Mouse (Mus musculus) MEL (cell line): ENCODE data around the gene Dnah14. TPM values are rescaled to one million over a fixed set of nuclear protein-coding genes. Genes with fewer than 3 reads are reported as not detected.

Experiments used
- DNase-seq: peaks from one replicate; pipeline ENCODE4 v3.0.0; 2011; ENCODE audit warnings: low read depth, low spot score
- H3K27ac ChIP-seq: 2 replicates; pipeline ENCODE4 v1.5.1; 2012; ENCODE audit warnings: low read depth, mild to moderate bottlenecking, control low read depth, low read length, moderate library complexity; ENCODE audit not compliant: control insufficient read depth
- H3K27me3 ChIP-seq, 2 experiments: fragments of 150-350 bp in 1 of 2; sonication (generic) in 1 of 2; 2 replicates each; pipeline ENCODE4 v1.6.1; 2012; ENCODE audit warnings: low read length in 2 of 2, mild to moderate bottlenecking in 2 of 2, improper control_type of control experiment in 1 of 2, moderate library complexity in 1 of 2; ENCODE audit not compliant: insufficient read depth in 2 of 2, control insufficient read depth in 1 of 2
- H3K36me3 ChIP-seq, 2 experiments: 2 replicates each; pipeline ENCODE4 v1.6.1; 2012 to 2014; ENCODE audit warnings: low read length in 2 of 2, improper control_type of control experiment in 1 of 2, inconsistent platforms in 1 of 2, mild to moderate bottlenecking in 1 of 2; ENCODE audit not compliant: insufficient read depth in 2 of 2, control insufficient read depth in 1 of 2
- H3K4me1 ChIP-seq, 2 experiments: fragments of 150-350 bp in 1 of 2; sonication (generic) in 1 of 2; 2 replicates each; pipeline ENCODE4 v1.6.1; 2012; ENCODE audit warnings: low read length in 2 of 2, improper control_type of control experiment in 1 of 2, mild to moderate bottlenecking in 1 of 2; ENCODE audit not compliant: insufficient read depth in 2 of 2, control insufficient read depth in 1 of 2
- H3K4me3 ChIP-seq, 2 experiments: fragments of 150-350 bp in 1 of 2; sonication (generic) in 1 of 2; 2 replicates each; pipeline ENCODE4 v1.5.1; 2012; ENCODE audit warnings: low read depth in 2 of 2, low read length in 2 of 2, mild to moderate bottlenecking in 2 of 2, moderate library complexity in 2 of 2, control low read depth in 1 of 2, improper control_type of control experiment in 1 of 2; ENCODE audit not compliant: control insufficient read depth in 1 of 2, insufficient read depth in 1 of 2
- H3K79me2 ChIP-seq: 2 replicates; pipeline ENCODE4 v1.6.1; 2012; ENCODE audit warnings: mild to moderate bottlenecking, low read length, moderate library complexity; ENCODE audit not compliant: control insufficient read depth, poor library complexity, insufficient read depth
- H3K9ac ChIP-seq: 2 replicates; pipeline ENCODE4 v1.6.1; 2012; ENCODE audit warnings: low read depth, mild to moderate bottlenecking, control low read depth, low read length, moderate library complexity; ENCODE audit not compliant: control insufficient read depth, poor library complexity, severe bottlenecking
- H3K9me3 ChIP-seq: fragments of 150-350 bp; sonication (generic); replicated peaks from 2 replicates; pipeline ENCODE4 v1.6.1; 2012; ENCODE audit warnings: mild to moderate bottlenecking, low read length, improper control_type of control experiment, moderate library complexity; ENCODE audit not compliant: insufficient read depth
- BHLHE40 ChIP-seq: IDR thresholded peaks from 2 replicates; pipeline ENCODE4 v1.6.1; 2012; ENCODE audit warnings: low read depth, mild to moderate bottlenecking, inconsistent platforms, low read length, improper control_type of control experiment, borderline replicate concordance
- CHD1 ChIP-seq: IDR thresholded peaks from 2 replicates; pipeline ENCODE4 v1.6.1; 2012; ENCODE audit warnings: low read depth, mild to moderate bottlenecking, inconsistent platforms, low read length, improper control_type of control experiment
- CHD2 ChIP-seq: IDR thresholded peaks from 2 replicates; pipeline ENCODE4 v1.6.1; 2011; ENCODE audit warnings: low read length, improper control_type of control experiment
- CTCF ChIP-seq, 3 experiments: IDR thresholded peaks in 2 of 3; conservative IDR thresholded peaks in 1 of 3; 2 replicates each; pipeline ENCODE4 v1.5.1; 2011 to 2012; ENCODE audit warnings: low read length in 3 of 3, low read depth in 2 of 3, mild to moderate bottlenecking in 2 of 3, improper control_type of control experiment in 1 of 3, inconsistent platforms in 1 of 3, mixed read lengths in 1 of 3, moderate library complexity in 1 of 3; ENCODE audit not compliant: control insufficient read depth in 1 of 3, insufficient read depth in 1 of 3, poor library complexity in 1 of 3, severe bottlenecking in 1 of 3
- E2F4 ChIP-seq: IDR thresholded peaks from 2 replicates; pipeline ENCODE4 v1.6.1; 2011; ENCODE audit warnings: low read depth, low read length, improper control_type of control experiment, borderline replicate concordance
- ELF1 ChIP-seq: IDR thresholded peaks from 2 replicates; pipeline ENCODE4 v1.6.1; 2014; ENCODE audit warnings: low read depth, mild to moderate bottlenecking, inconsistent platforms, low read length, improper control_type of control experiment, moderate library complexity
- EP300 ChIP-seq, 2 experiments: IDR thresholded peaks; 2 replicates each; pipeline ENCODE4 v1.6.1; 2011; ENCODE audit warnings: improper control_type of control experiment in 2 of 2, low read length in 2 of 2, low read depth in 1 of 2, mild to moderate bottlenecking in 1 of 2
- ETS1 ChIP-seq: IDR thresholded peaks from 2 replicates; pipeline ENCODE4 v1.6.1; 2012; ENCODE audit warnings: low read depth, mild to moderate bottlenecking, inconsistent platforms, low read length, improper control_type of control experiment, moderate library complexity
- GABPA ChIP-seq: IDR thresholded peaks from 2 replicates; pipeline ENCODE4 v1.6.1; 2012; ENCODE audit warnings: low read depth, mild to moderate bottlenecking, inconsistent platforms, low read length, improper control_type of control experiment, moderate library complexity
- GATA1 ChIP-seq: IDR thresholded peaks from 2 replicates; pipeline ENCODE4 v1.6.1; 2011; ENCODE audit warnings: low read depth, low read length, improper control_type of control experiment
- HCFC1 ChIP-seq: IDR thresholded peaks from 2 replicates; pipeline ENCODE4 v1.6.1; 2012; ENCODE audit warnings: low read depth, mild to moderate bottlenecking, inconsistent platforms, low read length, improper control_type of control experiment, moderate library complexity
- KAT2A ChIP-seq: conservative IDR thresholded peaks from 2 replicates; pipeline ENCODE4 v1.6.1; 2012; ENCODE audit warnings: low read depth, low read length, improper control_type of control experiment, inconsistent platforms
- MAFK ChIP-seq: IDR thresholded peaks from 2 replicates; pipeline ENCODE4 v1.6.1; 2011; ENCODE audit warnings: low read depth, mild to moderate bottlenecking, low read length, improper control_type of control experiment, borderline replicate concordance
- MAX ChIP-seq: IDR thresholded peaks from 2 replicates; pipeline ENCODE4 v1.6.1; 2011; ENCODE audit warnings: low read length, improper control_type of control experiment
- MAZ ChIP-seq: IDR thresholded peaks from 2 replicates; pipeline ENCODE4 v1.6.1; 2012; ENCODE audit warnings: low read depth, mild to moderate bottlenecking, inconsistent platforms, low read length, improper control_type of control experiment
- MXI1 ChIP-seq: IDR thresholded peaks from 2 replicates; pipeline ENCODE4 v1.6.1; 2011; ENCODE audit warnings: mild to moderate bottlenecking, low read depth, low read length, improper control_type of control experiment
- MYB ChIP-seq: IDR thresholded peaks from 2 replicates; pipeline ENCODE4 v1.6.1; 2011; ENCODE audit warnings: mild to moderate bottlenecking, low read depth, low read length, improper control_type of control experiment
- MYC ChIP-seq: IDR thresholded peaks from 2 replicates; pipeline ENCODE4 v1.6.1; 2011; ENCODE audit warnings: low read depth, mild to moderate bottlenecking, low read length, improper control_type of control experiment, moderate library complexity
- NELFE ChIP-seq: IDR thresholded peaks from 2 replicates; pipeline ENCODE4 v1.6.1; 2011; ENCODE audit warnings: low read depth, low read length, improper control_type of control experiment
- NRF1 ChIP-seq: IDR thresholded peaks from 2 replicates; pipeline ENCODE4 v1.6.1; 2014; ENCODE audit warnings: low read depth, mild to moderate bottlenecking, inconsistent platforms, low read length, improper control_type of control experiment, moderate library complexity; ENCODE audit not compliant: poor library complexity, insufficient read depth, severe bottlenecking
- POLR2A ChIP-seq, 2 experiments: IDR thresholded peaks; 2 replicates each; pipeline ENCODE4 v1.6.1; 2011 to 2012; ENCODE audit warnings: low read length in 2 of 2, mild to moderate bottlenecking in 2 of 2, control low read depth in 1 of 2, improper control_type of control experiment in 1 of 2, low read depth in 1 of 2, moderate library complexity in 1 of 2; ENCODE audit not compliant: control insufficient read depth in 1 of 2, insufficient read depth in 1 of 2, poor library complexity in 1 of 2
- POLR2AphosphoS2 ChIP-seq: IDR thresholded peaks from 2 replicates; pipeline ENCODE4 v1.6.1; 2011; ENCODE audit warnings: low read length, improper control_type of control experiment
- POLR2AphosphoS5 ChIP-seq: IDR thresholded peaks from 2 replicates; pipeline ENCODE4 v1.6.1; 2012; ENCODE audit warnings: low read depth, borderline replicate concordance, mild to moderate bottlenecking, inconsistent platforms, low read length, moderate library complexity, mixed read lengths
- RAD21 ChIP-seq: IDR thresholded peaks from 2 replicates; pipeline ENCODE4 v1.6.1; 2011; ENCODE audit warnings: mild to moderate bottlenecking, low read depth, low read length, improper control_type of control experiment
- RCOR1 ChIP-seq: IDR thresholded peaks from 2 replicates; pipeline ENCODE4 v1.6.1; 2012; ENCODE audit warnings: low read depth, mild to moderate bottlenecking, inconsistent platforms, low read length, improper control_type of control experiment
- SIN3A ChIP-seq: IDR thresholded peaks from 2 replicates; pipeline ENCODE4 v1.6.1; 2012; ENCODE audit warnings: low read length, improper control_type of control experiment, inconsistent platforms
- SMC3 ChIP-seq: IDR thresholded peaks from 2 replicates; pipeline ENCODE4 v1.6.1; 2011; ENCODE audit warnings: low read depth, low read length, improper control_type of control experiment
- TAL1 ChIP-seq: IDR thresholded peaks from 2 replicates; pipeline ENCODE4 v1.6.1; 2012; ENCODE audit warnings: mild to moderate bottlenecking, inconsistent platforms, low read length, moderate library complexity, mixed read lengths
- TBP ChIP-seq: IDR thresholded peaks from 2 replicates; pipeline ENCODE4 v1.8.0; 2011; ENCODE audit warnings: low read depth, low read length, improper control_type of control experiment
- UBTF ChIP-seq: IDR thresholded peaks from 2 replicates; pipeline ENCODE4 v1.6.1; 2012; ENCODE audit warnings: low read depth, mild to moderate bottlenecking, inconsistent platforms, low read length, improper control_type of control experiment, moderate library complexity, borderline replicate concordance; ENCODE audit not compliant: insufficient read depth
- USF1 ChIP-seq: IDR thresholded peaks from 2 replicates; pipeline ENCODE4 v1.6.1; 2014; ENCODE audit warnings: low read depth, mild to moderate bottlenecking, inconsistent platforms, low read length, improper control_type of control experiment, moderate library complexity
- USF2 ChIP-seq, 2 experiments: IDR thresholded peaks; 2 replicates each; pipeline ENCODE4 v1.6.1; 2011 to 2012; ENCODE audit warnings: improper control_type of control experiment in 2 of 2, low read length in 2 of 2, borderline replicate concordance in 1 of 2, inconsistent platforms in 1 of 2, low read depth in 1 of 2, mild to moderate bottlenecking in 1 of 2; ENCODE audit not compliant: insufficient read depth in 1 of 2
- ZC3H11A ChIP-seq: IDR thresholded peaks from 2 replicates; pipeline ENCODE4 v1.6.1; 2012; ENCODE audit warnings: low read depth, mild to moderate bottlenecking, inconsistent platforms, low read length, improper control_type of control experiment
- ZKSCAN1 ChIP-seq: IDR thresholded peaks from 2 replicates; pipeline ENCODE4 v1.6.1; 2012; ENCODE audit warnings: low read depth, mild to moderate bottlenecking, inconsistent platforms, low read length, improper control_type of control experiment, moderate library complexity
- ZMIZ1 ChIP-seq: IDR thresholded peaks from 2 replicates; pipeline ENCODE4 v1.6.1; 2012; ENCODE audit warnings: low read depth, mild to moderate bottlenecking, inconsistent platforms, low read length, improper control_type of control experiment, moderate library complexity
- ZNF384 ChIP-seq: IDR thresholded peaks from 2 replicates; pipeline ENCODE4 v1.6.1; 2012; ENCODE audit warnings: low read depth, mild to moderate bottlenecking, inconsistent platforms, low read length, improper control_type of control experiment
- polyA plus RNA-seq, 2 experiments: library from polyadenylated mRNA; stranded (reverse) in 1 of 2; unstranded in 1 of 2; fragments of >175 nt in 1 of 2; fragments of >200 nt in 1 of 2; gene quantifications; 2 replicates each; pipeline versions ENCODE4 v1.2.1 to v1.2.4; 2012; ENCODE audit warnings: low replicate concordance in 2 of 2, low read depth in 1 of 2; ENCODE audit not compliant: insufficient read length in 2 of 2, insufficient read depth in 1 of 2, missing spikeins in 1 of 2
- total RNA-seq: library from RNA; depleted of rRNA; stranded (reverse); fragments of 300-350 nt; gene quantifications from 2 replicates; pipeline ENCODE4 v1.2.3, GENCODE M21; 2012

Gene Dnah14
- total and polyA plus RNA-seq, 3 experiments, result 0.77 to 1.2 TPM; not detected in 1

- Histone ChIP-seq H3K9ac (peak overlapping the region; percentile 27), H3K9me3 (no peaks in the 10 kb centered on the region), H3K27me3 (no peaks in the 10 kb centered on the region), H3K36me3 (peaks cover 0 to 13% of the 10 kb centered on the region in 2 experiments; a peak in 2 of 4 replicates), H3K79me2 (no peaks in the 10 kb centered on the region), H3K27ac (peak overlapping the region; percentile 82), H3K4me3 (peak overlapping the region in 1 of 2 experiments; percentile 26; a peak in 1 of 4 replicates), H3K4me1 (peaks cover 2 to 35% of the 10 kb centered on the region in 2 experiments; a peak in 3 of 4 replicates)
- peak; percentile 64 for DNase-seq
- TF ChIP-seq POLR2A (IDR thresholded peaks at IDR 0.05; ENCODE audit: control insufficient read depth in 1 of 2, insufficient read depth in 1 of 2, low read depth in 1 of 2, low read length in 2 of 2, poor library complexity in 1 of 2), result no peak
- no peak for TF ChIP-seq USF1
- TF ChIP-seq POLR2AphosphoS2, result no peak
- no peak for TF ChIP-seq SIN3A
- no peak for TF ChIP-seq NRF1
- TF ChIP-seq BHLHE40, result peak; percentile 80; the same call in 1 of the 2 replicates
- TF ChIP-seq HCFC1, result no peak
- TF ChIP-seq ZNF384, result no peak
- TF ChIP-seq ZKSCAN1, result no peak
- TF ChIP-seq GABPA, result no peak
- TF ChIP-seq MAZ, result no peak
- TF ChIP-seq KAT2A, result no peak
- TF ChIP-seq TBP, result no peak
- TF ChIP-seq E2F4, result no peak
- no peak for TF ChIP-seq USF2 (IDR thresholded peaks at IDR 0.05; ENCODE audit: borderline replicate concordance in 1 of 2, insufficient read depth in 1 of 2, low read depth in 1 of 2, low read length in 2 of 2)
- TF ChIP-seq RAD21, result no peak
- peak; percentile 60; the same call in 1 of the 2 replicates for TF ChIP-seq MYC
- peak; percentile 74 to 77 for TF ChIP-seq EP300 (IDR thresholded peaks at IDR 0.05; ENCODE audit: low read depth in 1 of 2, low read length in 2 of 2)
- TF ChIP-seq ETS1, result peak; percentile 52; the same call in 1 of the 2 replicates
- TF ChIP-seq ZMIZ1, result no peak
- peak; percentile 65; the same call in 1 of the 2 replicates for TF ChIP-seq MXI1
- TF ChIP-seq TAL1, result peak; percentile 71
- TF ChIP-seq POLR2AphosphoS5, result no peak
- TF ChIP-seq SMC3, result 0 out of 2 replicates have a peak, but pooled peaks have one; percentile 1
- 0 out of 2 replicates have a peak, but pooled peaks have one; percentile 55 for TF ChIP-seq MAX
- peak; percentile 36; the same call in 1 of the 2 replicates for TF ChIP-seq MYB
- 0 out of 2 replicates have a peak, but pooled peaks have one; percentile 11 for TF ChIP-seq ELF1
- no peak for TF ChIP-seq UBTF
- no peak for TF ChIP-seq ZC3H11A
- peak; percentile 80 for TF ChIP-seq GATA1
- no peak for TF ChIP-seq MAFK
- 0 out of 2 replicates have a peak, but pooled peaks have one; percentile 11 for TF ChIP-seq NELFE
- TF ChIP-seq CHD2, result no peak
- TF ChIP-seq CHD1, result no peak
- TF ChIP-seq RCOR1, result peak; percentile 92
- TF ChIP-seq CTCF (IDR thresholded peaks at IDR 0.05 in 2 of 3, conservative IDR thresholded peaks at IDR 0.05 in 1 of 3; ENCODE audit: control insufficient read depth in 1 of 3, insufficient read depth in 1 of 3, low read depth in 2 of 3, low read length in 3 of 3, poor library complexity in 1 of 3, severe bottlenecking in 1 of 3), result no peak
These were observed 285.0 kb downstream of the Dnah14 start for GRCm38 (mm10) chr1:181861181-181861902.
